Mouse (Mus musculus) layer of hippocampus, postnatal 25 days (tissue): Measurements from ENCODE around the gene Mgll. TPM values are rescaled to one million over a fixed set of nuclear protein-coding genes. Genes with fewer than 3 reads are reported as not detected.

Source experiments
- DNase-seq, 2 experiments: peaks; one replicate each; pipeline ENCODE4 v3.0.0; 2022; ENCODE audit warnings: mixed read lengths in 2 of 2, low spot score in 1 of 2; ENCODE audit errors: extremely low spot score in 1 of 2
- total RNA-seq, 2 experiments: library from RNA; stranded (reverse); gene quantifications; 2 replicates each; pipeline ENCODE4 v1.2.3; 2021

Mgll gene
- total RNA-seq, 2 experiments from 2014 or later: 190 to 192 TPM

- DNase-seq: peak; percentile 89 to 93
Measured at GRCm38 (mm10) chr6:88841781-88842689, 117.8 kb downstream of the Mgll start, which contains the start of gene Abtb1. TSS of gene Abtb1 (minus strand) at chr6:88841984.

GRCm38 (mm10) chr6:88842731-88843151 lies 118.5 kb downstream of the Mgll start:
- no peak for DNase-seq

- DNase-seq: no peak
Measured at GRCm38 (mm10) chr6:88843241-88843640, 119.0 kb downstream of the Mgll start.

- DNase-seq: no peak
Measured at GRCm38 (mm10) chr6:88843781-88844725, 119.8 kb downstream of the Mgll start.

GRCm38 (mm10) chr6:88844901-88845565 lies 120.8 kb downstream of the Mgll start:
- no peak for DNase-seq

- DNase-seq: no peak
Measured at GRCm38 (mm10) chr6:88847571-88847970, 123.4 kb downstream of the Mgll start.

GRCm38 (mm10) chr6:88849270-88849669 lies 125.1 kb downstream of the Mgll start:
- DNase-seq: no peak

GRCm38 (mm10) chr6:88850034-88850433 lies 125.8 kb downstream of the Mgll start:
- no peak for DNase-seq

GRCm38 (mm10) chr6:88854509-88854908 lies 130.3 kb downstream of the Mgll start:
- DNase-seq: no peak

GRCm38 (mm10) chr6:88855636-88856035 lies 131.4 kb downstream of the Mgll start:
- DNase-seq: peak in 1 of 2 experiments; percentile 73

GRCm38 (mm10) chr6:88857249-88857648 lies 133.0 kb downstream of the Mgll start:
- peak in 1 of 2 experiments; percentile 40 for DNase-seq

GRCm38 (mm10) chr6:88857830-88858229 lies 133.6 kb downstream of the Mgll start:
- DNase-seq: no peak

GRCm38 (mm10) chr6:88858341-88858740 lies 134.1 kb downstream of the Mgll start:
- DNase-seq: no peak

- DNase-seq: no peak
Measured at GRCm38 (mm10) chr6:88860914-88861313, 136.7 kb downstream of the Mgll start.

GRCm38 (mm10) chr6:88865704-88866103 lies 141.5 kb downstream of the Mgll start:
- no peak for DNase-seq

- DNase-seq: no peak
Measured at GRCm38 (mm10) chr6:88869459-88869858, 145.2 kb downstream of the Mgll start.

- DNase-seq: no peak
Measured at GRCm38 (mm10) chr6:88870594-88870993, 146.4 kb downstream of the Mgll start.

GRCm38 (mm10) chr6:88871546-88871945 lies 147.3 kb downstream of the Mgll start:
- peak; percentile 46 to 55 for DNase-seq

- DNase-seq: no peak
Measured at GRCm38 (mm10) chr6:88872811-88873210, 148.6 kb downstream of the Mgll start.
